Mouse (Mus musculus) hindbrain, embryonic 14.5 days (tissue): ENCODE data around the gene Nova2. TPM values are rescaled to one million over a fixed set of nuclear protein-coding genes. Genes with fewer than 3 reads are reported as not detected.

Experiments used
- ATAC-seq: fragments of 200-750 bp; cut with Nextera tagmentation; 2 replicates; pipeline ENCODE4 v1.8.0; 2017; ENCODE audit warnings: moderate number of reproducible peaks, mild to moderate bottlenecking, moderate TSS enrichment, moderate library complexity; ENCODE audit not compliant: low FRiP score
- DNase-seq: peaks from one replicate; pipeline ENCODE4 v3.0.0-alpha.2; 2015; ENCODE audit warnings: low spot score
- H3K27ac ChIP-seq: fragments of 300-500 bp; sonication (generic); 2 replicates; pipeline ENCODE4 v1.5.1; 2014; ENCODE audit warnings: mild to moderate bottlenecking, moderate library complexity
- H3K27me3 ChIP-seq: fragments of 300-500 bp; sonication (generic); 2 replicates; pipeline ENCODE4 v1.6.1; 2014; ENCODE audit warnings: mild to moderate bottlenecking, low read length, mixed read lengths; ENCODE audit not compliant: control insufficient read depth, insufficient read depth
- H3K36me3 ChIP-seq: fragments of 300-500 bp; sonication (generic); replicated peaks from 2 replicates; pipeline ENCODE4 v1.6.1; 2014; ENCODE audit not compliant: control insufficient read depth, insufficient read depth
- H3K4me1 ChIP-seq: fragments of 300-500 bp; sonication (generic); replicated peaks from 2 replicates; pipeline ENCODE4 v1.6.1; 2014; ENCODE audit warnings: antibody characterized with exemption, low read length, mixed read lengths; ENCODE audit not compliant: control insufficient read depth, insufficient read depth
- H3K4me2 ChIP-seq: fragments of 300-500 bp; sonication (generic); replicated peaks from 2 replicates; pipeline ENCODE4 v1.6.1; 2014; ENCODE audit warnings: mild to moderate bottlenecking, moderate library complexity
- H3K4me3 ChIP-seq: fragments of 300-500 bp; sonication (generic); replicated peaks from 2 replicates; pipeline ENCODE4 v1.5.1; 2014; ENCODE audit warnings: mild to moderate bottlenecking, low read length
- H3K9ac ChIP-seq: fragments of 300-500 bp; sonication (generic); 2 replicates; pipeline ENCODE4 v1.6.1; 2014
- H3K9me3 ChIP-seq: fragments of 300-500 bp; sonication (generic); 2 replicates; pipeline ENCODE4 v1.6.1; 2016; ENCODE audit warnings: low read length; ENCODE audit not compliant: control insufficient read depth
- WGBS: fragments of 180-500 bp; shearing (Covaris S2); extraction: QIAGEN DNeasy Blood & Tissue Kit; methylation state at CpG from one replicate; pipeline ENCODE4 v1.1.7; 2014; 5-methylcytosine and 5-hydroxymethylcytosine counted together
- polyA plus RNA-seq: library from polyadenylated mRNA; unstranded; fragments of >200 nt; fragmentation: Nextera tagmentation; extraction: Ambion mirVana; gene quantifications from 2 replicates; pipeline ENCODE4 v1.2.1, GENCODE M21; 2014

Nova2 gene
- polyA plus RNA-seq, 1 experiment from 2014 or later, result 15.4 TPM

GRCm38 (mm10) chr7:18921069-18921468 lies 4.6 kb upstream of the Nova2 start:
- H3K36me3 ChIP-seq, result no peaks in the 10 kb centered on the region
- no peaks in the 10 kb centered on the region for H3K27me3 ChIP-seq
- H3K9ac ChIP-seq, result 0 out of 2 replicates have a peak overlapping the region, but pooled peaks have one; percentile 33
- 1% methylated on average over 12 of the region's 12 CpGs for WGBS
- peak overlapping the region; percentile 82 for H3K27ac ChIP-seq
- H3K9me3 ChIP-seq, result no peaks in the 10 kb centered on the region
- peaks cover 40% of the 10 kb centered on the region for H3K4me1 ChIP-seq
- peak overlapping the region; percentile 40 for H3K4me2 ChIP-seq
- DNase-seq (no peak), ATAC-seq (no peak)
- H3K4me3 ChIP-seq, result no peak overlapping the region

- Histone ChIP-seq H3K4me3 (no peak overlapping the region), H3K4me2 (peak overlapping the region; percentile 61), H3K27me3 (no peaks in the 10 kb centered on the region), H3K36me3 (no peaks in the 10 kb centered on the region), H3K9ac (no peak overlapping the region), H3K4me1 (peaks cover 47% of the 10 kb centered on the region), H3K27ac (peak overlapping the region; percentile 97), H3K9me3 (no peaks in the 10 kb centered on the region)
- DNase-seq, result peak; percentile 79
- 8% methylated on average over 5 of the region's 5 CpGs for WGBS
- ATAC-seq, result 0 out of 2 replicates have a peak, but pooled peaks have one; percentile 7
These were observed 2.9 kb upstream of the Nova2 start for GRCm38 (mm10) chr7:18922807-18923206.

- 0 out of 2 replicates have a peak, but pooled peaks have one; percentile 0 for ATAC-seq
- 45% methylated on average over 11 of the region's 11 CpGs for WGBS
- Histone ChIP-seq H3K36me3 (no peaks in the 10 kb centered on the region), H3K9me3 (no peaks in the 10 kb centered on the region), H3K9ac (0 out of 2 replicates have a peak overlapping the region, but pooled peaks have one; percentile 32), H3K27me3 (no peaks in the 10 kb centered on the region), H3K27ac (peak overlapping the region; percentile 97), H3K4me1 (peaks cover 52% of the 10 kb centered on the region), H3K4me2 (peak overlapping the region; percentile 61), H3K4me3 (0 out of 2 replicates have a peak overlapping the region, but pooled peaks have one; percentile 1)
- peak; percentile 29 for DNase-seq
These were observed 2.4 kb upstream of the Nova2 start for GRCm38 (mm10) chr7:18923267-18923666.

GRCm38 (mm10) chr7:18923711-18924191 lies 1.9 kb upstream of the Nova2 start:
- Histone ChIP-seq H3K27ac (peak overlapping the region; percentile 97), H3K4me3 (0 out of 2 replicates have a peak overlapping the region, but pooled peaks have one; percentile 1), H3K4me2 (peak overlapping the region; percentile 61), H3K9ac (peak overlapping the region; percentile 32), H3K36me3 (no peaks in the 10 kb centered on the region), H3K4me1 (peaks cover 57% of the 10 kb centered on the region), H3K9me3 (no peaks in the 10 kb centered on the region), H3K27me3 (no peaks in the 10 kb centered on the region)
- DNase-seq, result peak; percentile 74
- WGBS, result 5% methylated on average over 4 of the region's 4 CpGs
- ATAC-seq, result peak; percentile 13

GRCm38 (mm10) chr7:18924321-18924720 lies 1.4 kb upstream of the Nova2 start:
- no peaks in the 10 kb centered on the region for H3K27me3 ChIP-seq
- H3K9me3 ChIP-seq, result no peaks in the 10 kb centered on the region
- no peaks in the 10 kb centered on the region for H3K36me3 ChIP-seq
- peak overlapping the region; percentile 32 for H3K9ac ChIP-seq
- WGBS, result 4% methylated on average over 8 of the region's 8 CpGs
- peak overlapping the region; percentile 61 for H3K4me2 ChIP-seq
- peaks cover 57% of the 10 kb centered on the region for H3K4me1 ChIP-seq
- H3K27ac ChIP-seq, result peak overlapping the region; percentile 97
- ATAC-seq, result no peak
- no peak for DNase-seq
- H3K4me3 ChIP-seq, result 0 out of 2 replicates have a peak overlapping the region, but pooled peaks have one; percentile 93

- 2% methylated on average over 32 of the region's 42 CpGs for WGBS
- no peaks in the 10 kb centered on the region for H3K9me3 ChIP-seq
- H3K4me2 ChIP-seq, result peak overlapping the region; percentile 83
- peak overlapping the region; percentile 99 for H3K9ac ChIP-seq
- no peak for DNase-seq
- peak overlapping the region; percentile 93 for H3K4me3 ChIP-seq
- peaks cover 56% of the 10 kb centered on the region for H3K4me1 ChIP-seq
- peak; percentile 12 for ATAC-seq
- no peaks in the 10 kb centered on the region for H3K36me3 ChIP-seq
- H3K27me3 ChIP-seq, result no peaks in the 10 kb centered on the region
- H3K27ac ChIP-seq, result peak overlapping the region; percentile 95
These were observed 528 bp downstream of the Nova2 start for GRCm38 (mm10) chr7:18926041-18926790.

GRCm38 (mm10) chr7:18926911-18927310 lies 1.2 kb downstream of the Nova2 start:
- 36% methylated on average over 6 of the region's 6 CpGs for WGBS

GRCm38 (mm10) chr7:18927759-18928158 lies 2.1 kb downstream of the Nova2 start:
- ATAC-seq, result no peak
- WGBS, result 37% methylated on average over 3 of the region's 3 CpGs

More at GRCm38 (mm10) chr7:18926911-18927310, 1.2 kb downstream of the Nova2 start:
- DNase-seq (no peak), ATAC-seq (no peak; the same call in 1 of the 2 replicates)
- no peaks in the 10 kb centered on the region for H3K9me3 ChIP-seq
- H3K9ac ChIP-seq, result peak overlapping the region; percentile 99
- no peaks in the 10 kb centered on the region for H3K36me3 ChIP-seq
- peak overlapping the region; percentile 93 for H3K4me3 ChIP-seq
- peak overlapping the region; percentile 83 for H3K4me2 ChIP-seq
- peaks cover 56% of the 10 kb centered on the region for H3K4me1 ChIP-seq
- no peaks in the 10 kb centered on the region for H3K27me3 ChIP-seq
- H3K27ac ChIP-seq, result peak overlapping the region; percentile 95

GRCm38 (mm10) chr7:18942376-18942775 lies 16.7 kb downstream of the Nova2 start:
- DNase-seq (no peak), ATAC-seq (peak; percentile 78)
- no peaks in the 10 kb centered on the region for H3K9me3 ChIP-seq
- peak overlapping the region; percentile 31 for H3K4me2 ChIP-seq
- H3K4me3 ChIP-seq, result no peak overlapping the region
- 12% methylated on average over 1 of the region's 1 CpGs for WGBS
- peaks cover 24% of the 10 kb centered on the region for H3K4me1 ChIP-seq
- H3K36me3 ChIP-seq, result peaks cover 52% of the 10 kb centered on the region
- H3K27me3 ChIP-seq, result no peaks in the 10 kb centered on the region
- H3K27ac ChIP-seq, result peak overlapping the region; percentile 78
- H3K9ac ChIP-seq, result peak overlapping the region; percentile 21; the same call in 1 of the 2 replicates

More at GRCm38 (mm10) chr7:18927759-18928158, 2.1 kb downstream of the Nova2 start:
- Histone ChIP-seq H3K27me3 (no peaks in the 10 kb centered on the region), H3K9ac (peak overlapping the region; percentile 99), H3K27ac (peak overlapping the region; percentile 95; the same call in 1 of the 2 replicates), H3K4me1 (peaks cover 49% of the 10 kb centered on the region), H3K4me3 (peak overlapping the region; percentile 93), H3K9me3 (no peaks in the 10 kb centered on the region), H3K36me3 (no peaks in the 10 kb centered on the region), H3K4me2 (peak overlapping the region; percentile 83)
- no peak for DNase-seq
